Mouse (Mus musculus) forebrain, embryonic 10.5 days (tissue): Measurements from ENCODE around the gene Cdc14a. TPM values are rescaled to one million over a fixed set of nuclear protein-coding genes. Genes with fewer than 3 reads are reported as not detected.
A peak's percentile ranks its signal among the peaks of the same experiment; 100 is the strongest.

Experiments used
- DNase-seq: peaks from one replicate; pipeline ENCODE4 v3.0.0-alpha.2; 2017; ENCODE audit warnings: low spot score; ENCODE audit errors: extremely low spot score
- H3K27ac ChIP-seq: fragments of 300-500 bp; sonication (generic); 2 replicates; pipeline ENCODE4 v1.5.1; 2016; ENCODE audit warnings: mild to moderate bottlenecking
- H3K27me3 ChIP-seq: fragments of 300-500 bp; sonication (generic); 2 replicates; pipeline ENCODE4 v1.6.1; 2016; ENCODE audit warnings: mild to moderate bottlenecking; ENCODE audit not compliant: poor library complexity, severe bottlenecking
- H3K36me3 ChIP-seq: fragments of 300-500 bp; sonication (generic); replicated peaks from 2 replicates; pipeline ENCODE4 v1.6.1; 2016; ENCODE audit warnings: mild to moderate bottlenecking, moderate library complexity
- H3K4me1 ChIP-seq: fragments of 300-500 bp; sonication (generic); 2 replicates; pipeline ENCODE4 v1.6.1; 2016
- H3K4me3 ChIP-seq: fragments of 300-500 bp; sonication (generic); 2 replicates; pipeline ENCODE4 v1.5.1; 2016; ENCODE audit warnings: mild to moderate bottlenecking, moderate library complexity
- H3K9me3 ChIP-seq: fragments of 300-500 bp; sonication (generic); 2 replicates; pipeline ENCODE4 v1.6.1; 2016; ENCODE audit warnings: mild to moderate bottlenecking, moderate library complexity
- WGBS: fragments of 180-500 bp; shearing (Covaris S2); methylation state at CpG from one replicate; pipeline ENCODE4 v1.1.7; 2016; 5-methylcytosine and 5-hydroxymethylcytosine counted together
- polyA plus RNA-seq: library from polyadenylated mRNA; unstranded; fragments of >200 nt; fragmentation: Nextera tagmentation; extraction: Ambion mirVana; gene quantifications from 2 replicates; pipeline ENCODE4 v1.2.1, GENCODE M21; 2016

The Cdc14a gene
- 19.7 and 19.8 TPM in 2 replicates for polyA plus RNA-seq

DNA sequence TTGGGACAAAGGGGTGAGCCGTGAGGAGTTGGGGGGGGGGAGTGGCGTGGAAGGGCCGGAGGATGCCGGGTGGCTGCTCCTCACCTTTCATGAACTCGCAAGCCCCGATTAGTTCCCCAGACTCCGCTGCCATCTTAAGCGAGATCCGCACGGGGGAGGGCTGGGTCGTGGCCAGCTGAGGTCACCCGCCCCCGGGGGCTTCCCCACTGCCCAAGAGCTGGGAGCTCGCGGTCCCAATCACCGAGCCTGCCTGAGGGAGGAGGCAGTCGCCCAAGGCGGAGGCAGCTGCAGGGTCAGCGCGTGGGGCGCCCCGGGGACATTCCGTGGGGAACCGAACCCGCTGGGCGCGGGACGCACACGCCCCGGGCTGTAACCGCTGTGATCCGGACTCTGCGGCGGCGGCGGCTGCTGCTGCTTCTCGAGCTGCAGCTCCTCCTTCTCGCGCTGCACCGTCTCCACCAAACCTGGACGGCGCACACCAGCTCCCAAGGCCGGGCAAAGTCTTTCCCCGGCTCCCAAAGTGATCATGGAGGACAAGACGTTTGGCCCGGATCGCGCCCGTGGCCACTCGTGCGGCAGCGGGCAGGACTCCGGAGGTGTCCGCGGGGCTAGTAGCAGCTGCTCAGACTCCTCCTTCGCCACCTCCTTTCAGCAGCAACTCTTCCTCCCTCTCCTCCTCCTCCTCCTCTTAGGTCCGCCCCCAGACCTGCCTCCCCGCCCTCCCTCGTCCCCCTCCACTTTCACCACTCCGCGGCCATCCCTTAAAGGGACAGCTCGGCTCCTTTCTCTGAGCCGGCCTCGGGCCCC is at the start of gene Cdc14a:
TSS of gene Cdc14a (minus strand) at position 680 of the 807 bp plus-strand sequence.
- H3K27ac ChIP-seq: peak within 1 kb of the TSS; percentile 98
- H3K9me3 ChIP-seq: no peaks in the 10 kb centered on the region
- peaks cover 42% of the 10 kb centered on the region for H3K4me1 ChIP-seq
- peaks cover 26% of the 10 kb centered on the region for H3K36me3 ChIP-seq
- DNase-seq: peak; percentile 96
- H3K4me3 ChIP-seq: peak within 1 kb of the TSS; percentile 98
- under 1% methylated on average over 63 of the region's 64 CpGs for WGBS
- H3K27me3 ChIP-seq: no peaks in the 10 kb centered on the region

DNA sequence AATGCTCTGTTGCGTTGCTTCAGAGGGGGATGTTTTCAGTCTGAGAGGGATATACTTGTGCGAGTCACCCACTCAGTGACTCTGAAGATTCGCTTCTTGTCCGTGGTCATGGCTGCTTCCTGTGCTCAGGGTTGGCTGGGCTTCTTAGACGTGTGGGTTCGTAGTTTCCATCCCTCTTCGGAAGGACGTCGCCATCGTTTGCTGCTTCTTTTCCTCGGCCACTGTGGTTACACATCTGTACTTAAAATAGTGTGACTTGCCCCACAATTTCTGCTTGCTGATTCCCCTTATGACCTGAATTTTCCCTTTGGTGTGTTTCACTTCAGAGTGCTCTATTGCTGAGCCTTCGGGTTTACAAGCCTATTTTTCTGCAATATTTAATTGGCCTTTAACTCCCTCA is 41.9 kb upstream of the Cdc14a start:
- Histone ChIP-seq H3K27ac (no peak overlapping the region), H3K9me3 (no peaks in the 10 kb centered on the region), H3K36me3 (no peaks in the 10 kb centered on the region), H3K4me1 (peaks cover 3% of the 10 kb centered on the region; the same call in 1 of the 2 replicates), H3K4me3 (no peak overlapping the region), H3K27me3 (no peaks in the 10 kb centered on the region)
- no peak for DNase-seq
- WGBS: 92% methylated on average over 12 of the region's 12 CpGs

DNA sequence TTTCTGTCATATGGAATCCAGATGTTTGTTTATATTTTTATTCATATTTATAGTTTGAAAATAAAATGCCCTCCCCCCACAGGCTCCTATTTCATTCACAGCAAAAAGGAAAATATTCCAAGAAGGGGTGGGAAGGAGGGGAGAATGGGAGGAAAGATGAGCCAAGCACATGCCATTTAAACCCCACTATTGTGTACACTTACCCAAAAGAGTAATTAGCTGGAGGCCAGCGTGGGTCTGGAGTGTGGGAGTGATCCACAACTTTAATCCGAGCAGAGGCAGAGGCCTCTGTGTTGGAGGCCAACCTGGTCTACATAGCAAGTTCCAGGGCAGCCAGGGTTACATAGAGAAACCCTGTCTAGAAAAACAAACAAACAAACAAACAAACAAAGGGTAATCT is 40.5 kb upstream of the Cdc14a start:
- no peaks in the 10 kb centered on the region for H3K36me3 ChIP-seq
- H3K4me3 ChIP-seq: no peak overlapping the region
- WGBS: 52% methylated on average over 2 of the region's 2 CpGs
- no peaks in the 10 kb centered on the region for H3K9me3 ChIP-seq
- H3K4me1 ChIP-seq: peaks cover 3% of the 10 kb centered on the region; the same call in 1 of the 2 replicates
- no peaks in the 10 kb centered on the region for H3K27me3 ChIP-seq
- DNase-seq: no peak
- no peak overlapping the region for H3K27ac ChIP-seq

DNA sequence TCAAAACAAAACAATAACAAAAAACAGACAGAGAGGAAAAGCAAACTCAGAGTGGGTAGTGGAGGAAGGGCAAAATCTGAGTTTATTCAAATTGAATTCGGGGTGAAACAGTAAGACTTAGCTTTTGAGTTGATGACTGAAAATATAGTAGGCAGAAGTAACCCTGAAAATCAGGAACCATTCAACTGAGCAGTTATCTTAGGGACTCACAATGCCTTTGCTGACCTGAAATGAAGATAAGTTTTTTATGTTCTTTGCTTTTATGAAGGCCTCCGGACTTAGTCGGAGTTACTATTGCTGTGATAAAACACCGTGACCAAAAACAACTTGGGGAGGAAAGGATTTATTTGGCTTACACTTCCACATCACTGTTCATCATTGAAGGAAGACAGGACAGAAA is 37.2 kb upstream of the Cdc14a start:
- no peak overlapping the region for H3K27ac ChIP-seq
- no peak overlapping the region for H3K4me3 ChIP-seq
- peaks cover 7% of the 10 kb centered on the region; the same call in 1 of the 2 replicates for H3K9me3 ChIP-seq
- no peaks in the 10 kb centered on the region for H3K36me3 ChIP-seq
- H3K27me3 ChIP-seq: no peaks in the 10 kb centered on the region
- WGBS: 94% methylated on average over 4 of the region's 4 CpGs
- H3K4me1 ChIP-seq: peaks cover 3% of the 10 kb centered on the region; the same call in 1 of the 2 replicates
- no peak for DNase-seq

DNA sequence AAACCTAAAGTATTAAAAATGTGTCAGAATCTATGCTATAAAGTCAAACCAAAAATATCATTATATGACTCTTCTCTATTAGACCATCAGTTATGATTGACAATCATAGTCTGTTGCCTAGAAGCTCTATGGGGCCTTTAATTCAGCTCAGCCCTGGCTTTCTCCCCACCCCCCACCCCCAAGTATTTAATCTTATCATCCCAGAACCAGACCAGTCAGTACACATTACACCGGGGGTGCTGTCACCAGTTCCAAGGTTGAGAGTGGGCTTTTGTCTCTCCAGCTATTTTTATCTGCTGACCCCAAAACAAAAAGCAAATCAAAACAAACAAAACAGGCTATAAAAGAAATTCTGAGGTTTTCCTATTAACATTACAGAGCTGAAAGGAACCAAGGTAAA is 30.7 kb upstream of the Cdc14a start:
- 81% methylated on average over 1 of the region's 1 CpGs for WGBS

DNA sequence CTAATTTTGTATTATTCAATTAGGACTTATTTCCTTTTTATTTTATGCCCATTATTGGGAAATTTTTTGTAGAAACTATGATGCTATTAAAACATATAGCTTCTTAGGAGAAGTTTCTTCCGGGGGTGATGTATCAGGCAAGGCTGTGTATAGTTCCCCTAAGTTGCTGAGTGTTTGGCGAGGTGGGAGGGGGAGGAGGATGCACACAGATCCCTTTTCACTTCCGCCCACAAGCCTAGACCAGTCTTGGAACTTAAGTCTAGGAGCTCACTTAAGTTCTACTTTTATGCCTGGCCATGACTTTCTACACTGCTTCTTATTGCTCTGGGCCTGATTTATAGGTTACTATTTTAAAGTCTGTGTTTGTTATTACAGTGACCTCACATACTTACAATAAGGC is 26.9 kb upstream of the Cdc14a start:
- Histone ChIP-seq H3K4me3 (no peak overlapping the region), H3K27me3 (no peaks in the 10 kb centered on the region), H3K27ac (no peak overlapping the region), H3K9me3 (no peaks in the 10 kb centered on the region), H3K36me3 (no peaks in the 10 kb centered on the region), H3K4me1 (no peaks in the 10 kb centered on the region)
- DNase-seq: no peak
- WGBS: 91% methylated on average over 3 of the region's 3 CpGs

More for the DNA sequence above, 30.7 kb upstream of the Cdc14a start:
- no peaks in the 10 kb centered on the region for H3K36me3 ChIP-seq
- no peak overlapping the region for H3K27ac ChIP-seq
- no peaks in the 10 kb centered on the region for H3K4me1 ChIP-seq
- H3K27me3 ChIP-seq: no peaks in the 10 kb centered on the region
- no peak overlapping the region for H3K4me3 ChIP-seq
- no peak for DNase-seq
- peaks cover 7% of the 10 kb centered on the region; the same call in 1 of the 2 replicates for H3K9me3 ChIP-seq

DNA sequence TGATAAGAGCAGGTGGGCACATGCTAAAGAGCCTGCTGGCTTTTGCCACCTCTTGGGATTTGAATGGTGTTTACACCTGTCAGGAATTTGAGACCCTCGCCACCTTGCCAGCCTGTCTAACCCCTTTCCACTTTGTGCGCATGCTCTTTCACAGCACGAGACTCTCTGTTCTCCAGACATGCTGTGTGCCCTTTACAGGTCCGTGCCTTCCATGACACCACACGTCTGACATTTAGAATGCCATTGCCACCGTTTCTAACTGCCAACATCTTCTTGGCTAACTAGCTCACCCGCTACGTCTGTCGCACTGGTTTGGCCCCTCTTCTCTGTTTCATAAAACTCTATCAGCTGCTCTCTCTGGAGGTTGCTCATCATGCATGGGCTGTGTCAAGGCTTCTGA is 20.5 kb upstream of the Cdc14a start:
- Histone ChIP-seq H3K36me3 (no peaks in the 10 kb centered on the region), H3K4me3 (no peak overlapping the region), H3K9me3 (no peaks in the 10 kb centered on the region), H3K27ac (no peak overlapping the region), H3K4me1 (no peaks in the 10 kb centered on the region), H3K27me3 (no peaks in the 10 kb centered on the region)
- 89% methylated on average over 9 of the region's 9 CpGs for WGBS
- DNase-seq: no peak

DNA sequence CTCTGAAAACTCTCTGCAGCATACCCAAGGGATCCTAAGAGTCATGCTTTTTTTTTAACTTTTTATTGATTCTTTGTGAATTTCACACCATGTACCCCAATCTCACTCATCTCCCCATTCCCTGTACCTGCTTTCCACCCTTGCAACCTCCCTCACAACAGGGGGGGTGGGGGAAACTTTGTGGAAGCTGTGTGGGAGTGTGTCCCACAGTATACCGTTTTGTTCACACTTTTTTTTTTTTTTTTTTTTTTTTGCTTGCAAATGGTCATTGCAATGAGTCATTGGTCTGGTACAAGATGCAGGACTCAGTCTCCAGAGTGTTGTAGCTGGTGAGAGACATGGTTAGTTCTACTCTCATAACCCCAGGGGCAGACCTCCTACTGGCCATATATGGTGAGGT is 19.0 kb upstream of the Cdc14a start:
- H3K9me3 ChIP-seq: no peaks in the 10 kb centered on the region
- WGBS: 95% methylated on average over 1 of the region's 1 CpGs
- no peaks in the 10 kb centered on the region for H3K4me1 ChIP-seq
- no peaks in the 10 kb centered on the region for H3K36me3 ChIP-seq
- no peaks in the 10 kb centered on the region for H3K27me3 ChIP-seq
- H3K4me3 ChIP-seq: no peak overlapping the region
- no peak overlapping the region for H3K27ac ChIP-seq
- no peak for DNase-seq

DNA sequence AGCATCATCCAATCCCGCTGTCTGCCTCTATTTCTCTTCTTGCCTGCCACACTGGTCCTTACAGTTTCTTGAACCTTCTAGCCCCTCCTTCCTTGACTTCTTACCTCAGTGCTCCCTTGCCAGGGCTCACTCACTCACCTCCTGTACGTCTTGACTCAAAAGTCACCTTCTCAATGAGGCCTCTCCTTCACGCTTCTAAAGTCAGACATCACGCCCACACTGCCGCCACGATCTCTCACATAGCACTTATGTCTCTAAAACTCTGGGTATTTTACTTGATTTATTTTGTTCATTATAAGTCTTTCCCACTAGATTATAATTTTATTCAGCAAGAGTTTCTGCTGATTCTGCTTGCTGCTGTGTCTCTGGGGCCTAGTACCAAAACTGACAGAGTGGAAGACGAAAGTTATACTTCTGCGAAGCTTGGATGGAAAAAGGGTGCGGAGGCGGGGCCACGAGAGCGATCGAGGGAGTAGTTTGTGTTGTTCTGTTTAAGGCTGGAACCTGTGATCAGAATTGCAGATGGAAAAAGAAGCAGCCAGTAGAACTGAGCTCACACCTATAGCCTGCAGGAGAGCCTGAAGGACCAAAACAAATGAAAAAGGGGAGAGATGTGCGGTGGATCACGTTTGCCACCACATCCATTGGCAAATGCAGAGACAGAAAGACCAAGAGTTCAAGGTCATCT is 17.8 kb upstream of the Cdc14a start:
- whole genome bisulfite sequencing: 93% methylated on average over 15 of the region's 15 CpGs
- no peak overlapping the region for H3K27ac ChIP-seq
- H3K9me3 ChIP-seq: no peaks in the 10 kb centered on the region
- no peaks in the 10 kb centered on the region for H3K36me3 ChIP-seq
- H3K4me3 ChIP-seq: no peak overlapping the region
- DNase-seq: no peak
- H3K27me3 ChIP-seq: no peaks in the 10 kb centered on the region
- no peaks in the 10 kb centered on the region for H3K4me1 ChIP-seq

DNA sequence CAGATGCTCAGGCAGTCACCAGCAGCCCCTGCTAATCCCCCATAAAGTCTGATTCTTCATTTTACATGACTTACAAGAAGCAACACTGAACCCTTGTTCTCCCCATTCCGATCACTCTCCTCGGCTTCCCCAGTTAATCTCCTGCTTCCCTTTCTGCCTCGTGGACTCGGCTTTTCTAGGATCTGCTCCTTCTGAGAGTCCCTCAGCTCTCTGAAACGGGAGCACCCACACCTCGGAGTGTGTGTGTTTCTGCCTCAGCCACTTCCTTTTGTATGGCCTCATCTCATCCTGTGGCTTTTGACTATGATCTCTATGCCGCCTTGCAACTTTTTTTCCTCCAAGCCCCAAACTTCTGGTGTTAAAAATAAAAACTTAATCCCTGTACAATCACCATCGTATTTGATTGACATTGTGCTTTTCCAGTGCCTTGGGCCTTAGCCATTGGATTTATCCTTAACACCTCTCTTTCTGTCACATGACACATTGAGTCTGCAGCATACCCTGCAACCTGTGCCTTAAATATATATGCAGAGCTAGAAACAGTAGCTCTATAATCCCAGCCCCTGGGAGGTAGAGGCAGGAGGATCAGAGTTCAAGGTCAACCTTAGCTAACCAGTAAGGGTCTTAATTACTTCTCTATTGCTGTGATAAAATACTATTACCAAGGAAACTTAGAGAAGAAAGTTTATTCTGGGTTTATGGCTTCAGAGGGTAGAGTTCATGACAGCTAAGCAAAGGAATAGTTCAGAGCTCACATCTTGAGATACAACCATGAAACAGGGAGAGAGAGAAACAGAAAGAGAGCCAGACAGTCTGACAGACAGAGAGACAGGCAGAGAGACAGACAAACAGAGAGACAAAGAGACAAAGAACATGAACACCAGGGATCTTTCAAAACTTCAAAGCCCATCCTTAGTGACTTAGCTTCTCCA is 16.5 kb upstream of the Cdc14a start:
- no peaks in the 10 kb centered on the region for H3K36me3 ChIP-seq

DNA sequence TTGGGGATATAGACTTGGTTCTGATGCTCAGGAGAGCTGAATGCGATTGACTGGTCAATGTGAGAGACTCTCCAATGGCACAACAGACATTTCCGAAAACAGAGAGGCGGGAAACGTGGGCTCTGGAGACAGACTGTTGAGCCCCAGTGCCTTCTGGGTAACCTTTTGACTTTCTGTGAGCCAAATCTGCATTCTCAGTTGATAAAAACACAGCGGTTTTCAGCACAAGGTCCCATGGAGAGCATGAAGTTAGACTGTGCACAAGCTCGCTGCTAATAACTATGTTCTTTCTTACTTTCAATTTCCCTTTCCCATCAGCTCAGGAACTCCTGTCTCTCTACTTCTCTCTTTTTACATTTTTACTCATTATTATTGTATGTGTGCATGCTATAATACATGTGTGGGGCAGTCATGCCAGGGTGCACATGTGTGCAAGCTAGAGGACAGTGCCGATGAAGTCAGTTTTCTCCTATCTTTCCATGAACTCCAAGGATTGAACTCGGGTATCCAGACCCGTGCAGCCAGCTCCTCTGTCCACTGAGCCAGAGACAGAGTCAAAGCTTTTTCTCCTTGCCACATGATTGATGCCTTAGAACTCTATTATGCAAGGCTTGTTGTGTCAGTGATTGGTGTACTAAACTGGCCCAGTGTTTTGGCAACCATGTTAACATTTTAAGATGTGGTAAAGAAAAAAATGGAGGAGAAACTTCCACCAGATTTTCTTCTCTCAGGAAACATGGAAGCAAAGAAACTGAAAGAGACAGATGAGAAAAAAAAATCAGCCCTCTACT is 13.2 kb upstream of the Cdc14a start:
- no peaks in the 10 kb centered on the region for H3K4me1 ChIP-seq
- H3K36me3 ChIP-seq: no peaks in the 10 kb centered on the region
- H3K27ac ChIP-seq: no peak overlapping the region
- no peaks in the 10 kb centered on the region for H3K9me3 ChIP-seq
- no peaks in the 10 kb centered on the region for H3K27me3 ChIP-seq
- no peak overlapping the region for H3K4me3 ChIP-seq
- no peak for DNase-seq
- 86% methylated on average over 9 of the region's 9 CpGs for WGBS

More for the DNA sequence above, 16.5 kb upstream of the Cdc14a start:
- H3K4me1 ChIP-seq: no peaks in the 10 kb centered on the region
- H3K9me3 ChIP-seq: no peaks in the 10 kb centered on the region
- no peaks in the 10 kb centered on the region for H3K27me3 ChIP-seq
- no peak overlapping the region for H3K27ac ChIP-seq
- 75% methylated on average over 8 of the region's 8 CpGs for WGBS
- no peak overlapping the region for H3K4me3 ChIP-seq
- no peak for DNase-seq

DNA sequence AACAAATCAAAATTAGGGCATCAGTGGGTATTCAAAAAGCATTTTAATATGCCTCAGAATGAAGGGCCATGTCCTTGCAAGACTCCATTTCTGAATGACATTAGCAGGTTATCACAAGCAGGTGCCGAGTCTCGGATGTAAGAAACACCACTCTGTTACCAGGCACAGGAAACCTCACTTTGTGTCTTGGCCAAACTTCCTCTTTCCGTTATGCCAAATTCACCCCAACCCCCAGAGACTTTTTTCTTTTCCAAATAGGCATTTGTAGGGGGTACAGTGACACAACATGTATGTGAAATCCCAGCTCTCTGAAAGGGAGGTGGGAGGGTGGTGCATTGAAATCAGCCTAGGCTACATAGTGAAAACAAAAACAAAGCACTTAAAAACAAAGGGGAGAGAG is 12.3 kb upstream of the Cdc14a start:
- no peaks in the 10 kb centered on the region for H3K4me1 ChIP-seq
- H3K4me3 ChIP-seq: no peak overlapping the region
- H3K36me3 ChIP-seq: no peaks in the 10 kb centered on the region
- 85% methylated on average over 3 of the region's 3 CpGs for WGBS
- no peak overlapping the region for H3K27ac ChIP-seq
- H3K9me3 ChIP-seq: no peaks in the 10 kb centered on the region
- no peak for DNase-seq
- no peaks in the 10 kb centered on the region for H3K27me3 ChIP-seq
